Mouse (Mus musculus) intestine, embryonic 14.5 days (tissue): ENCODE measurements around the gene Atp6ap2. TPM values are rescaled to one million over a fixed set of nuclear protein-coding genes. Genes with fewer than 3 reads are reported as not detected.

Source experiments
- ATAC-seq: fragments of 200-750 bp; cut with Nextera tagmentation; replicated peaks from 2 replicates; pipeline ENCODE4 v1.8.0; 2017; ENCODE audit warnings: low read depth, moderate number of reproducible peaks, moderate TSS enrichment, moderate library complexity; ENCODE audit not compliant: low FRiP score, low TSS enrichment
- DNase-seq: peaks from one replicate; pipeline ENCODE4 v3.0.0-alpha.2; 2018; ENCODE audit warnings: low spot score
- H3K27ac ChIP-seq: fragments of 300-500 bp; sonication (generic); 2 replicates; pipeline ENCODE4 v1.5.1; 2014; ENCODE audit warnings: low read depth, mild to moderate bottlenecking, control low read depth
- H3K27me3 ChIP-seq: fragments of 300-500 bp; sonication (generic); replicated peaks from 2 replicates; pipeline ENCODE4 v1.6.1; 2014; ENCODE audit warnings: low read length, control low read depth; ENCODE audit not compliant: control insufficient read depth, insufficient read depth
- H3K36me3 ChIP-seq: fragments of 300-500 bp; sonication (generic); 2 replicates; pipeline ENCODE4 v1.6.1; 2014; ENCODE audit warnings: low read length, control low read depth; ENCODE audit not compliant: control insufficient read depth, insufficient read depth
- H3K4me1 ChIP-seq: fragments of 300-500 bp; sonication (generic); replicated peaks from 2 replicates; pipeline ENCODE4 v1.6.1; 2014; ENCODE audit warnings: low read length, control low read depth, mixed read lengths; ENCODE audit not compliant: control insufficient read depth, insufficient read depth
- H3K4me2 ChIP-seq: fragments of 300-500 bp; sonication (generic); 2 replicates; pipeline ENCODE4 v1.6.1; 2014; ENCODE audit warnings: low read length
- H3K4me3 ChIP-seq: fragments of 300-500 bp; sonication (generic); 2 replicates; pipeline ENCODE4 v1.5.1; 2014; ENCODE audit warnings: low read depth, low read length, control low read depth, mixed read lengths
- H3K9ac ChIP-seq: fragments of 300-500 bp; sonication (generic); 2 replicates; pipeline ENCODE4 v1.6.1; 2014; ENCODE audit warnings: mild to moderate bottlenecking, low read length
- H3K9me3 ChIP-seq: fragments of 300-500 bp; sonication (generic); 2 replicates; pipeline ENCODE4 v1.6.1; 2016; ENCODE audit warnings: low read length, control low read depth; ENCODE audit not compliant: control insufficient read depth
- WGBS: fragments of 180-500 bp; shearing (Covaris S2); extraction: QIAGEN DNeasy Blood & Tissue Kit; methylation state at CpG from one replicate; pipeline ENCODE4 v1.1.7; 2014; 5-methylcytosine and 5-hydroxymethylcytosine counted together
- polyA plus RNA-seq: library from polyadenylated mRNA; unstranded; fragments of >200 nt; fragmentation: Nextera tagmentation; extraction: Ambion mirVana; gene quantifications from 2 replicates; pipeline ENCODE4 v1.2.1, GENCODE M21; 2014

Gene Atp6ap2
- polyA plus RNA-seq, 1 experiment from 2014 or later, result 118 TPM

DNA sequence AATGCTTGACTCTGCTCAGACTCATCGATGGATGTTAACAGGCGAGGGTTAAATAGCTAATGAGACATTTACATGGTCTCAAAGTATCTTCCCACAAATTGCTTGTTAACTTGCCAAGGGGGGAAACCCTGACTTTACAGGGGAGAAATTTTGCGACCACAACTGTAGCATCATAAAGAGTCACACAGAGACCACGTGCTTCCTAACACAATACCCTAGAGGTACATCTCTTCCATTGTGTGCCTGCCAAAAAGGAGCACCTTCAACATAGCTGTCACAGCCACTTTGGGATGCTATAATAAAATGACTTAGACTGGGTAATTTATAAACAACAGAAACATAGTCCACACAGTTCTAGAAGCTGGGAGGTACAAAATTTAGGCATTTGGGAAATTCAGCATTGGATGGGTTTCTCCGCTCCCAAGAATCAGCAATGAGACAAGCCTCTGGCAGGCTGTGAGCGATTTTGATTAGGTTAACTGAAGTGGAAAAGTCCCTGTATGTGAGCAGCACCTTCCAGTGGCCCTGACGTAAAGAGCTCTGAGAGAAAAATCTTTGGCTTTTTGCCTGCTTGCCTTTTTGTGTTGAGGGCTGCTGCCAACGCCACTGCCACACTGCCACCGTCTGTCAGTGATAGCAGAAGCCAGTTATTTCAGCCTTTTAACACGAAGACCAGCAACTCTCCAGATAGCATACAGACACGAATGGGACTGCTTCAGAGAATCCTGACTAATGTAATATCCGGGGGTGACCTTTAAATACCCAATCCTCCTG is 58.1 kb downstream of the Atp6ap2 start:
- DNase-seq (no peak), ATAC-seq (no peak)
- Histone ChIP-seq H3K4me1 (no peaks in the 10 kb centered on the region), H3K27me3 (0 out of 2 replicates have a peak, but pooled peaks cover 3% of the 10 kb centered on the region), H3K9me3 (no peaks in the 10 kb centered on the region), H3K27ac (no peak overlapping the region), H3K36me3 (no peaks in the 10 kb centered on the region), H3K4me2 (no peak overlapping the region), H3K9ac (no peak overlapping the region), H3K4me3 (no peak overlapping the region)
- WGBS, result 66% methylated on average over 12 of the region's 12 CpGs

DNA sequence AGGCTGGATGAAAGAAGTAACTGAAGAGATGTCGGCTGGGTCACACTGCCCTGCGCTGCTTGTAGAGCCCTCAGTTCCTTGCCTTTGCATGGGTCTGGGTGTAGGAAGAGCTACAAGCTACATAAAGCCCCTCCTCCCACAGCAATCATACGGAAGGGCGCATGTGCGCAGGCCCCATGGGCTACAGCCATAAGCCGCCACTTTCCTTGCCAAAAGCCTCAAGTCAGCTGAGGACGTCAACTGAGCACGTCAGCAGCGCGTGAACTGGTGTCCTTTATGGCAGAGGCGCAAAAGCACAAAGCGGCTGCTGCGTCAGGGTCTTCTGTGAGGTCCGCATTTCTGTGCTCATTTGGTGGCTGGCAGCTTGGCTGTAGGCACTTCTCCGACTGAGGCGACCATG is 64.3 kb downstream of the Atp6ap2 start:
- no peaks in the 10 kb centered on the region for H3K4me1 ChIP-seq
- ATAC-seq, result no peak
- no peak overlapping the region for H3K9ac ChIP-seq
- H3K4me2 ChIP-seq, result no peak overlapping the region
- WGBS, result 92% methylated on average over 16 of the region's 16 CpGs
- H3K9me3 ChIP-seq, result no peaks in the 10 kb centered on the region
- no peak overlapping the region for H3K4me3 ChIP-seq
- H3K27ac ChIP-seq, result no peak overlapping the region
- H3K27me3 ChIP-seq, result no peaks in the 10 kb centered on the region
- no peak for DNase-seq
- 0 out of 2 replicates have a peak, but pooled peaks cover 3% of the 10 kb centered on the region for H3K36me3 ChIP-seq

GRCm38 (mm10) chrX:12653879-12654278 is 66.3 kb downstream of the Atp6ap2 start:
- H3K27ac ChIP-seq, result no peak overlapping the region
- peaks cover 11% of the 10 kb centered on the region; the same call in 1 of the 2 replicates for H3K36me3 ChIP-seq
- ATAC-seq (no peak), DNase-seq (no peak)
- no peaks in the 10 kb centered on the region for H3K4me1 ChIP-seq
- no peaks in the 10 kb centered on the region for H3K27me3 ChIP-seq
- H3K4me3 ChIP-seq, result no peak overlapping the region
- H3K9me3 ChIP-seq, result no peaks in the 10 kb centered on the region
- 73% methylated on average over 2 of the region's 2 CpGs for WGBS
- no peak overlapping the region for H3K4me2 ChIP-seq
- no peak overlapping the region for H3K9ac ChIP-seq

Other genes starting within 250 kb of the Atp6ap2 start
- 39.8 and 46.6 TPM in 2 replicates for gene 1810030O07Rik, start 85.9 kb downstream of the Atp6ap2 start, polyA plus RNA-seq
- 18.6 and 20.4 TPM in 2 replicates for gene Med14, start 174.3 kb downstream of the Atp6ap2 start, polyA plus RNA-seq